Comparison of ENCODE assay signal across 9 mouse cellular contexts in genomic region chr6:29270961-29271360, GRCm38 (mm10). TPM values are rescaled to one million over a fixed set of nuclear protein-coding genes. Genes with fewer than 3 reads are reported as not detected.
DNase-seq lines count a peak whose midpoint lies in the region; ATAC-seq and TF ChIP-seq lines count a peak whose summit lies in the region.
"Had no signal": no experiment of that assay in that cellular context is flagged by ENCODE, and none has a peak within 500 bp of the region (broad histone marks: within the 10 kb centered on the region; RNA-seq: fewer than 3 reads in every experiment).

No protein-coding gene starts in this region.

- H3K27me3 ChIP-seq in kidney, embryonic 16.5 days (ENCODE audit: insufficient read depth, low read length) = no peaks in the 10 kb centered on the region; the same call in 1 of the 2 replicates

- WGBS in kidney, embryonic 16.5 days = 2% methylated on average over 8 of the region's 8 CpGs

- intact Hi-C loops in gastrocnemius, adult 2 months (cut with DNase I) = loop anchor here (5.0 kb wide), 1 partner anchor 76 kb away; the partner anchor contains the start of gene Calu
- intact Hi-C loops in gastrocnemius, postnatal 14 days (cut with DNase I; ENCODE audit: low total_unique reads) = loop anchor here (10.0 kb wide), 1 partner anchor 106 kb away; the partner anchor contains the start of gene Rbm28

- ATAC-seq in kidney, embryonic 16.5 days (ENCODE audit: low FRiP score, low TSS enrichment) = no peak; the same call in 1 of the 2 replicates

- peak overlapping the region; percentile 14; the same call in 1 of the 2 replicates for H3K9ac ChIP-seq in kidney, embryonic 16.5 days (replicated peaks; ENCODE audit: low read length)

- no peaks in the 10 kb centered on the region for H3K9me3 ChIP-seq in kidney, embryonic 16.5 days (ENCODE audit: low read length)

- H3K36me3 ChIP-seq in kidney, embryonic 16.5 days (ENCODE audit: insufficient read depth, low read length) = peaks cover 7% of the 10 kb centered on the region

- H3K27ac ChIP-seq in gastrocnemius, adult 2 months = peak overlapping the region; percentile 71
- H3K27ac ChIP-seq in kidney, embryonic 16.5 days (ENCODE audit: low read length) = no peak overlapping the region

- no peak for DNase-seq in gastrocnemius, adult 2 months
- DNase-seq in gastrocnemius, postnatal 14 days = no peak
- DNase-seq in embryo, embryonic 11 days = peak; percentile 20
- DNase-seq in naive thymus-derived CD4-positive, alpha-beta T cell, adult 2 months (ENCODE audit: low read depth) = peak; percentile 79
- DNase-seq in gastrocnemius, adult 8-10 months (ENCODE audit: low spot score in 2 of 2) = no peak
- DNase-seq in right cerebral cortex, postnatal 14 days = no peak
- DNase-seq in frontal cortex, postnatal 25 days (ENCODE audit: low spot score in 2 of 2) = no peak

- H3K4me3 ChIP-seq in gastrocnemius, adult 2 months = peak overlapping the region; percentile 68
- peak overlapping the region; percentile 6; the same call in 1 of the 2 replicates for H3K4me3 ChIP-seq in kidney, embryonic 16.5 days (ENCODE audit: low read length)

- peaks cover 13% of the 10 kb centered on the region for H3K4me1 ChIP-seq in kidney, embryonic 16.5 days (ENCODE audit: insufficient read depth, low read length)

- peak overlapping the region; percentile 45 for H3K4me2 ChIP-seq in kidney, embryonic 16.5 days (replicated peaks; ENCODE audit: low read depth, low read length)

- no peak for TF ChIP-seq CTCF in gastrocnemius, adult 2 months (IDR thresholded peaks at IDR 0.05)

RNA-seq across cellular contexts. Expression of gene Hilpda, which starts 1.3 kb away (rescaled TPM):
- total RNA-seq in gastrocnemius, adult 2 months (2021) = 1 to 10 TPM; 2.9 to 4.0 TPM
- total RNA-seq in gastrocnemius, postnatal 14 days (2021) = 1 to 10 TPM; 5.3 to 5.4 TPM
- polyA plus RNA-seq in kidney, embryonic 16.5 days (2015; fragmentation: Nextera tagmentation; extraction: Ambion mirVana) = 34.9 TPM in 2 replicates
- total RNA-seq in gastrocnemius, adult 8-10 months (2022) = 1 to 10 TPM; 2.8 to 3.9 (median 3.3) TPM

RNA-seq across cellular contexts. Expression of gene Fam71f2, which starts 8.4 kb away (rescaled TPM):
- total RNA-seq in gastrocnemius, adult 2 months (2021) = under 1 TPM in 1 of 2 experiments, not detected in 1; 0.25 TPM
- under 1 TPM; 0.20 to 0.21 TPM for total RNA-seq in gastrocnemius, postnatal 14 days (2021)
- 0.26 and 0.39 TPM in 2 replicates for polyA plus RNA-seq in kidney, embryonic 16.5 days (2015; fragmentation: Nextera tagmentation; extraction: Ambion mirVana)
- not detected for total RNA-seq in gastrocnemius, adult 8-10 months (2022)

RNA-seq across cellular contexts. Expression of gene Fam71f1, which starts 48.0 kb away (rescaled TPM):
- total RNA-seq in gastrocnemius, adult 2 months (2021) = not detected
- total RNA-seq in gastrocnemius, postnatal 14 days (2021) = not detected
- 0.12 and 0.26 TPM in 2 replicates for polyA plus RNA-seq in kidney, embryonic 16.5 days (2015; fragmentation: Nextera tagmentation; extraction: Ambion mirVana)
- total RNA-seq in gastrocnemius, adult 8-10 months (2022) = not detected
- polyA plus RNA-seq: spleen, adult 2 months had no signal

RNA-seq across cellular contexts. Expression of gene Impdh1, which starts 54.8 kb away (rescaled TPM):
- total RNA-seq in gastrocnemius, adult 2 months (2021) = 10 to 100 TPM in 1 of 2 experiments, 1 to 10 TPM in 1; 9.9 to 10.3 TPM
- 10 to 100 TPM; 20.2 to 23.8 TPM for total RNA-seq in gastrocnemius, postnatal 14 days (2021)
- polyA plus RNA-seq in kidney, embryonic 16.5 days (2015; fragmentation: Nextera tagmentation; extraction: Ambion mirVana) = 49.1 and 50.3 TPM in 2 replicates
- total RNA-seq in gastrocnemius, adult 8-10 months (2022) = 10 to 100 TPM in 3 of 4 experiments, 1 to 10 TPM in 1; 9.7 to 13.5 (median 10.9) TPM

Comparison
In these comparisons a context has a peak if more than half of its experiments do, and no peak if none do; other contexts are left out.
1. DNase-seq: peak in embryo, embryonic 11 days (single experiment) and naive thymus-derived CD4-positive, alpha-beta T cell, adult 2 months (single experiment); none in gastrocnemius, adult 2 months (single experiment), gastrocnemius, postnatal 14 days (single experiment), gastrocnemius, adult 8-10 months (0 of 2), right cerebral cortex, postnatal 14 days (single experiment) and frontal cortex, postnatal 25 days (0 of 2).